Mouse (Mus musculus): ENCODE measurements around the gene Ap5b1.
A peak's percentile ranks its signal among the peaks of the same experiment; 100 is the strongest.

The Ap5b1 gene

GRCm38 (mm10) chr19:5567534-5568469 lies at the start of gene Ap5b1:
Gene Ap5b1, plus strand, starts transcription at chr19:5568025.
- peak; percentile 88 for DNase-seq

- no peak for DNase-seq
Measured at GRCm38 (mm10) chr19:5518721-5519120, 49.1 kb upstream of the Ap5b1 start.

GRCm38 (mm10) chr19:5525204-5525603 lies 42.6 kb upstream of the Ap5b1 start:
- DNase-seq, result no peak

GRCm38 (mm10) chr19:5529325-5530137 lies 38.3 kb upstream of the Ap5b1 start:
- DNase-seq, result peak; percentile 82

- no peak for DNase-seq
Measured at GRCm38 (mm10) chr19:5530138-5530524, 37.7 kb upstream of the Ap5b1 start.

GRCm38 (mm10) chr19:5532520-5532919 lies 35.3 kb upstream of the Ap5b1 start:
- no peak for DNase-seq

- no peak for DNase-seq
Measured at GRCm38 (mm10) chr19:5538786-5539185, 29.0 kb upstream of the Ap5b1 start.

GRCm38 (mm10) chr19:5543362-5543761 lies 24.5 kb upstream of the Ap5b1 start:
- DNase-seq, result no peak

GRCm38 (mm10) chr19:5544031-5544430 lies 23.8 kb upstream of the Ap5b1 start:
- DNase-seq, result no peak

- DNase-seq, result no peak
Measured at GRCm38 (mm10) chr19:5547471-5548056, 20.3 kb upstream of the Ap5b1 start.

GRCm38 (mm10) chr19:5553802-5554201 lies 14.0 kb upstream of the Ap5b1 start:
- no peak for DNase-seq

- DNase-seq, result no peak
Measured at GRCm38 (mm10) chr19:5554212-5554611, 13.6 kb upstream of the Ap5b1 start.

- DNase-seq, result no peak
Measured at GRCm38 (mm10) chr19:5558169-5558568, 9.7 kb upstream of the Ap5b1 start.

- DNase-seq, result no peak
Measured at GRCm38 (mm10) chr19:5558770-5559169, 9.1 kb upstream of the Ap5b1 start.

- DNase-seq, result no peak
Measured at GRCm38 (mm10) chr19:5559229-5559628, 8.6 kb upstream of the Ap5b1 start.

- DNase-seq, result no peak
Measured at GRCm38 (mm10) chr19:5559631-5560456, 8.0 kb upstream of the Ap5b1 start.

GRCm38 (mm10) chr19:5560457-5561041 lies 7.3 kb upstream of the Ap5b1 start, which contains the start of gene Ovol1:
Gene Ovol1, minus strand, starts transcription at chr19:5560646.
- no peak for DNase-seq

GRCm38 (mm10) chr19:5561252-5561790 lies 6.5 kb upstream of the Ap5b1 start:
- DNase-seq, result no peak

- no peak for DNase-seq
Measured at GRCm38 (mm10) chr19:5561886-5562285, 5.9 kb upstream of the Ap5b1 start.

GRCm38 (mm10) chr19:5562776-5563175 lies 5.0 kb upstream of the Ap5b1 start:
- no peak for DNase-seq

- no peak for DNase-seq
Measured at GRCm38 (mm10) chr19:5566316-5566715, 1.5 kb upstream of the Ap5b1 start.

- DNase-seq, result no peak
Measured at GRCm38 (mm10) chr19:5567180-5567533, 668 bp upstream of the Ap5b1 start.
